Mouse (Mus musculus) cerebellum, adult 2 months (tissue): ENCODE data around the gene Pold2.

Experiments used
- CTCF ChIP-seq: fragments of 200-500 bp; IDR thresholded peaks from 2 replicates; pipeline ENCODE4 v1.5.1; 2011; ENCODE audit warnings: low read depth, mild to moderate bottlenecking, control low read depth, low read length, moderate library complexity, borderline replicate concordance; ENCODE audit not compliant: insufficient read depth
- POLR2A ChIP-seq: fragments of 200-500 bp; IDR thresholded peaks from 2 replicates; pipeline ENCODE4 v1.6.1; 2011; ENCODE audit warnings: low read length, control low read depth, borderline replicate concordance; ENCODE audit not compliant: insufficient read depth

DNA sequence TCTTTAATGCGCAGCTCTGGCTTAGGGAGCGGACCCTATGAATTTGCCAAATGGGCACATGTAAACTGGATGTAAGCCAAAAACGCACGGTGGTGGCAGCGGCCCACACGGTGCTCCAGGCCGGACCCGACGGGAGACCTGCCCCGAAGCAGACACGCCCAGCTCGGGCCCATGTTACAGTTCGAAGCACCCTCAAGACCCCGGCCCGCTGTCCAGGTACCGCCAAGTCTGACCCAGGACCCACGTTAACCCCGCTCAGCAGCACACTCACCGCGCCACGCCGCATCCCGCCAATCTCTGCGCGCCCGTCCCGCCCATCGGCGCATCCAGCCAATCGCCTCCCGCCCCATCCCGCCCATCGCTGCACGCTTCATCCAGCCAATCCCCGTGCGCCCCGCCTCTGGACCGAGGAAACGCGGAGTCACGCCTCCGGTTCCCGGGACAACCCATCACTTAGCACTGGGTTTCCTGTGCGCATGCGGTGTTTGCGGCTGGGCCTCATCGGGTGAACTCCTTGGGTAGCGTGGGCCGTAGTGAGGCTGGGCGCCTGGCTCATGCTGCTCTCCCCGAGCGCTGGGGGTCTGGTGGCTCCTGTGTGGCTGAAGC is at the start of gene Pold2:
- TF ChIP-seq POLR2A (peak; percentile 85), CTCF (no peak)
